Mouse (Mus musculus) bone marrow, adult 2 months (tissue): ENCODE data around the gene Agbl4. TPM values are rescaled to one million over a fixed set of nuclear protein-coding genes. Genes with fewer than 3 reads are reported as not detected.

Experiments used
- H3K27ac ChIP-seq: fragments of 200-500 bp; 2 replicates; pipeline ENCODE4 v1.5.1; 2012; ENCODE audit warnings: low read depth, mild to moderate bottlenecking, control low read depth, inconsistent platforms, low read length; ENCODE audit not compliant: control insufficient read depth, poor library complexity, insufficient read depth
- H3K4me1 ChIP-seq: fragments of 200-500 bp; 2 replicates; pipeline ENCODE4 v1.6.1; 2011; ENCODE audit warnings: low read length; ENCODE audit not compliant: control insufficient read depth, insufficient read depth
- H3K4me3 ChIP-seq: fragments of 200-500 bp; replicated peaks from 2 replicates; pipeline ENCODE3; 2011; ENCODE audit warnings: mild to moderate bottlenecking, low read depth, low read length, control low read depth; ENCODE audit not compliant: control insufficient read depth
- CTCF ChIP-seq: fragments of 200-500 bp; IDR thresholded peaks from 2 replicates; pipeline ENCODE4 v1.5.1; 2011; ENCODE audit warnings: low read length, control low read depth; ENCODE audit not compliant: control insufficient read depth, insufficient read depth
- POLR2A ChIP-seq: fragments of 200-500 bp; IDR thresholded peaks from 2 replicates; pipeline ENCODE4 v1.6.1; 2011; ENCODE audit warnings: low read depth, mild to moderate bottlenecking, control low read depth, low read length, borderline replicate concordance; ENCODE audit not compliant: control insufficient read depth
- WGBS: fragments of 180-500 bp; shearing (Covaris S2); methylation state at CpG from one replicate; pipeline ENCODE4 v1.1.7; 2018; 5-methylcytosine and 5-hydroxymethylcytosine counted together
- polyA plus RNA-seq: library from polyadenylated mRNA; stranded (reverse); fragments of >200 nt; gene quantifications from 2 replicates; pipeline ENCODE4 v1.2.4, GENCODE M21; 2011; ENCODE audit warnings: low replicate concordance; ENCODE audit not compliant: missing spikeins, insufficient read depth, insufficient read length

The Agbl4 gene
- polyA plus RNA-seq, 1 experiment = not detected

DNA sequence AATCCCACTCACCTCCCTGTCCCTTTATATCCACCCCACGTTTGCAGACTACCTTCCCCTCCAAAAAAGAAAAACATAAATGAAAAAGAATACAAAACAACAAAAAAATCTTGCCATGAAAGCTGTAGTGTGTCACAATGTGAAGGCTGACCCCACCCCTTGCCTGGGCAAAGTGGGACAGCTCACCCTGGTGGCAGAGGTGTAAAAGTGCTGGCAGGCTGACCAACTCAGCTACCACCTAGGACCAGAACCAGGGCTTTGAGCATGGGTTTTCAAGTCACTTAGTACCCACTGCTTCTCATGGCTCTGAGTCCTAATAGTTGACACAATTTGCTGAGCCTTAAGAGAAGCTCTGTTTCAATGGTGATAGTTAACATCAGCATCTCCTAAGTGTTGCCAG, 96.9 kb downstream of the Agbl4 start:
- H3K27ac ChIP-seq = no peak overlapping the region
- no peak overlapping the region for H3K4me3 ChIP-seq
- H3K4me1 ChIP-seq = no peaks in the 10 kb centered on the region
- WGBS = 34% methylated on average over 1 of the region's 1 CpGs
- TF ChIP-seq POLR2A = no peak
- TF ChIP-seq CTCF = no peak

DNA sequence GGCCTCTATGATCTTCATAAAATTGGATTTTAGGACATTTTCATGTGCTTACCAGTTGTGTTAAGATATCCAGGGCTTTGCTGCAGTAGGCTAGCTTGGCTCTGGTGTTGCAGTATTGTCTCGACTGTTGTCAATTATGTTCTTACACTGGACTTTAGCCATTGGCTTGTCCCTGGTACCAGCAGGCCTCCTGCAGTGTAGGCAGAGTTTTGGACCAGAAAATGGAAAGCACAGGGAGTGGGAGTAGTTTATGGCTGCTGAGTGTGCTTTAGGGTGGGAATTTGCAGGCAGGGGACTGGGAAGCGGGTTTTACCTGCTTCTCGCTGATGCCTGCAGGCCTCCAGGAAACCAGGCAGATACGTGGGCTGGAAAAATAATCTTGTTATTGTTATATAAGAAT, 132.3 kb downstream of the Agbl4 start:
- TF ChIP-seq POLR2A (no peak), CTCF (no peak)
- no peak overlapping the region for H3K4me3 ChIP-seq
- WGBS = 77% methylated on average over 4 of the region's 4 CpGs
- no peak overlapping the region for H3K27ac ChIP-seq
- H3K4me1 ChIP-seq = no peaks in the 10 kb centered on the region

DNA sequence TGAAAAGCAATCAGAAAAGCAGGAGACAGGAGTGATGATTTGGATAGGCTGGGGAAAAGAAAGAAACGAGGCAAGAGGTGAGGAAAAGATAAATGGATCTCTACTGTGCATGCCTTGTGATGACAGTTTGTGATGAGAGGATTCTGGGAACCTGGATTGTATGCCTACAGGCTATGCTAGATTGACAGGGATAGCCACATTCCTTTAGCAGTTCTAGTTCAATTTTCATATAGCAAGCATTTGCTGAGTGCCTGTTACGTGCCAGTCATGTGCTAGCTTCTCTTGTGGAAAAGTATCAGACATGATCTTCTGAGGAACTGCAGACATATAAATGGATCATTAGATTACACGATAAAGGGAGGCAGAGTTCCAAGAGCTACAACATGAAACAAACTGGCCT, 151.8 kb downstream of the Agbl4 start:
- 50% methylated on average over 3 of the region's 3 CpGs for WGBS
- Histone ChIP-seq H3K27ac (no peak overlapping the region), H3K4me1 (no peaks in the 10 kb centered on the region), H3K4me3 (no peak overlapping the region)
- TF ChIP-seq CTCF = no peak
- no peak for TF ChIP-seq POLR2A

DNA sequence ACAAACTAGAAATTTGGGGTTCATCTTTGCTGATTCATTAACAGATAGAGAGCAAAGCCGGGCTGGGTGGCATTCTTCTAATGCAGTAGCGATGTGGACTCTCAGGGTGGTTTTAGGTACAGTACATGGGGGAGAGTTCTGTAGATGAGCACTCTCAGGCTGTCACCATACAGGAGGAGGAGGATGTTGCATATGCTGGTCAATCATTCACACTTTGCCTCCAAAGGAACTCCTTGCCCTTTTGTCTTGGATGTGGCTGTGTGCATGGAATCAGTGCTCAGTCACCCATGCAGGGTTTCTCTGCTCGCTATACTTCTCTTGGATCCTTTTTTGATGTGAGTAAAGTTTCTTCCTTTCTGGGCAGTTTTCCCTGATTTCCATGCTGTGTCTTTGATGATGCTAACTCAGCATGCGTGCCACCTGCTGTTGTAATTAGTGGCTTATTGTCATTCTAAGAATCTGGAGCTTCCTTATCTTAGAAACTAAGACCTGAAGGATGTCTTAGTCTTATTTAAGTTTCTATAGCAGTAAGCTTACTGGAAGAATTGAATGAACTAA, 200.3 kb downstream of the Agbl4 start:
- Histone ChIP-seq H3K4me3 (no peak overlapping the region), H3K4me1 (no peaks in the 10 kb centered on the region), H3K27ac (no peak overlapping the region)
- no peak for TF ChIP-seq CTCF
- TF ChIP-seq POLR2A = no peak
- WGBS = 66% methylated on average over 4 of the region's 4 CpGs

DNA sequence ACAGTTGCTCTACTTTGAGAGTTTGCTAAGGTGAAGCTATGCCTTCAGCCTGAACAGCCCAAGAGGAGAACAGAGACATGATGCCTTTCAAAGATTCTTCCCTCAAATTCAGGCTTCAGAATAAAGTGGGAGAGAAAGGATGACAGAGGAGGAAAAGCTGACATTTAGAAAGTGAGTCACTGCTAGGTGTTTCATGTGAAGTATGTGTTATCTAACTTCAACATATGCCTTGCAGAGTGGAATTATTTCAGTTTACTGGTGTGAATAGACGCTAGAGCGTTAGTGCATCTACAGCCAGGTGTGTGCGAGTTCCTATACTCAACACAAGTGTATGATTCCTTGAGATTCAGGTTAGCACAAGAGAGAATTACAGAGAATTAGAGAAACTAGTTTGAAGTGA, 244.0 kb downstream of the Agbl4 start:
- no peak for TF ChIP-seq CTCF
- TF ChIP-seq POLR2A = no peak
- no peaks in the 10 kb centered on the region for H3K4me1 ChIP-seq
- WGBS = 76% methylated on average over 3 of the region's 3 CpGs

DNA sequence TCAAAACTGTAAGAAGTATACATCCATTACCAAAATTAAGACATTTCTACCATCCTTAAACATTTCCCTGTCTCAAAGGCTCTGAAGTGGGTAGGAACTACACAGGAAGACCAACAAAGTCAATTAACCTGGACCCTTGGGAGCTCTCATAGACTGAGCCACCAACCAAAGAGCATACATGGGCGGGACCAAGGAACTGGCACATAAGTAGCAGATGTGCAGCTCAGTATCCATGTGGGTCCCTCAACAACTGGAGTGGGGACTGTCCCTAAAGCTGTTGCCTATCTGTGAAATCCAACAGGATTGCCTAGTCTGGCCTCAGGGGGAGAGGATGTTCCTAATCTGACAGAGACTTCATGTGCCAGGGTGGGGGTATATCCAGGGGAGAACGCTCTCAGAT, 265.5 kb downstream of the Agbl4 start:
- 64% methylated on average over 2 of the region's 2 CpGs for WGBS
- TF ChIP-seq POLR2A = no peak
- no peak for TF ChIP-seq CTCF
- Histone ChIP-seq H3K4me1 (no peaks in the 10 kb centered on the region), H3K4me3 (no peak overlapping the region), H3K27ac (no peak overlapping the region)

More for the DNA sequence above, 244.0 kb downstream of the Agbl4 start:
- Histone ChIP-seq H3K27ac (no peak overlapping the region), H3K4me3 (no peak overlapping the region)

DNA sequence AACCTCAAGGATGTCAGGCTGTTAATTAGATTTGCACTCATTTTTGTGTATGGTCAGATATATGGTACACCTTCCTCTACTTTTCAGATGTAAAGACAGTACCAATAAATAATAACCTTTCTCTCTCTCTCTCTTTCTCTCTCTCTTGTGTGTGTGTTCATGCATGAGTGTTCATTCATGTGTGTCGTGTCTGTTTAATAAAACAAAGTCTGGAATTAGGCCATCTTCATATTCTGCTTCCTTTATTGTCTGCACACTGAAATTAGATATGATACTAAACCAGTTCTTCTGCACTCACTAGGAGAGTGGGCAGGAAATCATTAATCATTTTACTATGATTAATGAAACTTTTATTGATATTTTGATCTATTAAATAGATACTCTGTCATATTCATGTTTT, 276.7 kb downstream of the Agbl4 start:
- TF ChIP-seq POLR2A (no peak), CTCF (no peak)
- Histone ChIP-seq H3K4me1 (no peaks in the 10 kb centered on the region), H3K27ac (no peak overlapping the region), H3K4me3 (no peak overlapping the region)
- WGBS = 71% methylated on average over 1 of the region's 1 CpGs

DNA sequence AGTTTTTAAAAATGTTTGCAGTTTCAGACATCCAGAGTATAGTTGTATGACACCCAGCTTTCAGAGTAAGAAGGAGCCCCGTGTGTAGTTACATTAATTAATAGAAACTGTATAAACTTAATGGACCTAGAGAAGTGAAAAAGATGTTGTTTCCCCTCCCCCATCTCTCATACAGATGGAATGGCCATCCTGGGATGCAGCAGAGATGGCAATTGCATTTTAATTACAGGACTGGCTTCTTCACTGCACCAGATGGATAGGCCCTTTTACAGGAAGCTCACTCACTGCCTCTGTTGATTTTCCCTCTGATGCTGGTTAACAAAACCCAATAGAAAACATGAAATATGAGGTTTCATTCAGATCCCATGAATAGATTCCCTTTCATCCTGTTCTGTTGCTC, 337.7 kb downstream of the Agbl4 start:
- Histone ChIP-seq H3K4me1 (no peaks in the 10 kb centered on the region), H3K27ac (no peak overlapping the region)
- WGBS = 71% methylated on average over 1 of the region's 1 CpGs

DNA sequence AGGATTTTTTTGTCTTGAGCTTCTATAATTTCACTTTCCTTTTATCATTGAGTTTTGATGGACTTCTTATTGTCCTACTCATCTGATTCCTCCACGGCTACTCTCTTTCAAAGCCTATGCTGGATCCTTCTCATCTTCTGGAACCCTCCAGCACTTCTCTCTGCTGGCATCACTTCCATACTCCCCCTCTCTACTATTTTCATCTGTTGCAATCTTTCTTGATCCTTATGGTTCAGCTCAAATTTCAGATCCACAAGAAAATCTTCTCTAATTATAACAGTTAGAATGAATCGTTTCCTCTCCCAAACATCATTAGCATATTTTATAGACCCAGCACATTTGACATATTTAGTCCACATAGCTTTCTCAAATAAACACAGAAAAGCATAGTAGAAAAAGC, 360.5 kb downstream of the Agbl4 start:
- H3K27ac ChIP-seq = no peak overlapping the region
- no peak overlapping the region for H3K4me3 ChIP-seq
- H3K4me1 ChIP-seq = no peaks in the 10 kb centered on the region
- WGBS = 71% methylated on average over 2 of the region's 2 CpGs
- TF ChIP-seq POLR2A (no peak), CTCF (no peak)

More for the DNA sequence above, 337.7 kb downstream of the Agbl4 start:
- TF ChIP-seq POLR2A = no peak
- no peak for TF ChIP-seq CTCF
- no peak overlapping the region for H3K4me3 ChIP-seq

DNA sequence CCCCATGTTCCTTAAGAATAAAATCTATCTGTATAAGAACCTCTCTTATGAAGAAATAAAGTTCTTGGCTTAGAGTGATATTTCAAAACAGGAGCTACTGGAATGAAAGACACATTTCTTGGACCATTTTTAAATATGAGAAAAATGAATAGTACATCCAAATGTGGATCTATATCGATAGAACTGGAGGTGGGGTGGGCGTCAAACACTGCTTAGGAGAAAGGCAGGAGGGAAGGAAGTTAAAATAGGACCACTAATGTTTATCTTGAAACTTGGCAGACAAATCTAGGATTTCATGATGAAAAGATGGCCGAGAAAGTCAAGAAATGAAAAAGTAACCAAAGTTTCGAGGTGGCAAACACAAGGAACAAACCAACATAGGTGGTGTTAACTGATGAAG, 391.1 kb downstream of the Agbl4 start:
- TF ChIP-seq CTCF = no peak
- no peak for TF ChIP-seq POLR2A
- Histone ChIP-seq H3K4me1 (no peaks in the 10 kb centered on the region), H3K4me3 (no peak overlapping the region), H3K27ac (no peak overlapping the region)
- 66% methylated on average over 4 of the region's 4 CpGs for WGBS
